Mouse (Mus musculus): ENCODE data around the gene Gm47995.

DNA sequence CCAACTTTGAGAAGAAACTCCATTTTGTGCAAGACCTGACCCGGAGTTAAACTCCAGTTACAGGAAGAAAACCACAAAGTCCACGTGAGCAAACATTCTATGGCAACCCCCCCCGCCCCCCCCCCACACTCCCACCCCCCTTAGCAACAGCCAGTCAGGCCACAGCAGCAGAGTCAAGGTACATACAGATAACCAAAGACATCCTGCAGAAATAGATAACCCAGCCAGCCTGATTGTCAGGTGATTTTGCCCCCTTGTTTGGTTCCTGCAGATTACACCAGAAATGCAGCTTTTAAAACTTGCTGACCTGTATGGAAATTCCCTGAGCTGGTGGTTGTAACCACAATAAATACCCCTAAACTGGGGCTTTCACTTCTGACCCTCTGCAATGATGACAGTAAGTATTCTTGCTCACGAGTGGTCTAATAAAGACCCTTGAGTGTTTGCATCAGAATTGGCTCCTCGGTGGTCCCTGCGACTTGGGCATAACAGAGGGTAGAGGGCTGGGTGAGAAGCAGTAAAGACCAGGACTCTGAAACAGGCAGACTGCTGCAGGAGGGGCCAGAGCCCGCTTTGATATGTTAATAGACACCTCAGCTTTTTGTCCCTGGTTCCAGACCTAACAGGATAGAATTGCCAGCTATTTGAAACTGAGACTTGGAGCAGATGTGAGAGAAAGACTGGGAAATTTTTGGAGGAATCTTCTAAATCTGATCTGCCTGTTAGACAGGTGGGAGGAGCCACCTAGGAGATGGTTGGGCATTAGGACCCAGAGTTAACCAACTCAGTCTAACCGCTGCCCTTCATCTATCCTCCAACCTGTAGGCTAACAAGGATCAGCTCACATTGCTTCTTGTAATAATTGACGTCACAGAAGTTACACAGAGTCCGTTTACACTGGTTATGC lies 21.0 kb upstream of the Gm47995 start:
- TF ChIP-seq POLR2A (IDR thresholded peaks at IDR 0.05; ENCODE audit: low read depth, low read length) = peak; percentile 22; the same call in 1 of the 2 replicates
- peak; percentile 35; the same call in 1 of the 2 replicates for TF ChIP-seq ETS1 (conservative IDR thresholded peaks at IDR 0.05; ENCODE audit: low read depth, low read length)
- 0 out of 2 replicates have a peak, but pooled peaks have one; percentile 14 for TF ChIP-seq ZNF384 (IDR thresholded peaks at IDR 0.05; ENCODE audit: low read depth, low read length)
- TF ChIP-seq CTCF (conservative IDR thresholded peaks at IDR 0.05 in 1 of 2, IDR thresholded peaks at IDR 0.05 in 1 of 2; ENCODE audit: low read depth in 2 of 2, low read length in 2 of 2) = no peak
- peak; percentile 18; the same call in 1 of the 2 replicates for TF ChIP-seq IRF4 (IDR thresholded peaks at IDR 0.05; ENCODE audit: low read depth, low read length)
- peak; percentile 73; the same call in 1 of the 2 replicates for TF ChIP-seq MEF2A (IDR thresholded peaks at IDR 0.05; ENCODE audit: borderline replicate concordance, low read depth, low read length)
- no peak for TF ChIP-seq USF1 (IDR thresholded peaks at IDR 0.05; ENCODE audit: low read depth, low read length)
- TF ChIP-seq MAFK (IDR thresholded peaks at IDR 0.05; ENCODE audit: insufficient replicate concordance, low read length) = peak; percentile 88
- no peak; the same call in 1 of the 2 replicates for TF ChIP-seq ELF1 (IDR thresholded peaks at IDR 0.05; ENCODE audit: low read depth, low read length)
- peak; percentile 54 for TF ChIP-seq HCFC1 (IDR thresholded peaks at IDR 0.05; ENCODE audit: low read depth, low read length)
- TF ChIP-seq EP300 (IDR thresholded peaks at IDR 0.05; ENCODE audit: low read length) = 0 out of 2 replicates have a peak, but pooled peaks have one; percentile 41

Data from CH12.LX (cell line).